Mouse (Mus musculus) E14TG2a.4 (cell line): ENCODE results near the gene Akap13.

Experiments
- H3K27me3 ChIP-seq: 2 replicates; pipeline ENCODE4 v1.6.1; 2014; ENCODE audit warnings: low read length, control low read depth; ENCODE audit not compliant: insufficient read depth
- H3K36me3 ChIP-seq: 2 replicates; pipeline ENCODE4 v1.6.1; 2014; ENCODE audit warnings: low read length, control low read depth; ENCODE audit not compliant: insufficient read depth
- H3K4me1 ChIP-seq: replicated peaks from 2 replicates; pipeline ENCODE4 v1.6.1; 2014; ENCODE audit warnings: low read depth, low read length, control low read depth
- H3K4me3 ChIP-seq: replicated peaks from 2 replicates; pipeline ENCODE4 v1.5.1; 2014; ENCODE audit warnings: mild to moderate bottlenecking, low read length
- H3K9me3 ChIP-seq: 2 replicates; pipeline ENCODE4 v1.6.1; 2014; ENCODE audit warnings: low read length, control low read depth
- CTCF ChIP-seq: conservative IDR thresholded peaks from 2 replicates; pipeline ENCODE4 v1.5.1; 2014; ENCODE audit warnings: low read length
- NANOG ChIP-seq: IDR thresholded peaks from 2 replicates; pipeline ENCODE4 v1.6.1; 2014; ENCODE audit warnings: borderline replicate concordance, low read length, mixed read lengths
- POU5F1 ChIP-seq: IDR thresholded peaks from 2 replicates; pipeline ENCODE4 v1.6.1; 2014; ENCODE audit warnings: low read length, borderline replicate concordance

Akap13 gene

DNA sequence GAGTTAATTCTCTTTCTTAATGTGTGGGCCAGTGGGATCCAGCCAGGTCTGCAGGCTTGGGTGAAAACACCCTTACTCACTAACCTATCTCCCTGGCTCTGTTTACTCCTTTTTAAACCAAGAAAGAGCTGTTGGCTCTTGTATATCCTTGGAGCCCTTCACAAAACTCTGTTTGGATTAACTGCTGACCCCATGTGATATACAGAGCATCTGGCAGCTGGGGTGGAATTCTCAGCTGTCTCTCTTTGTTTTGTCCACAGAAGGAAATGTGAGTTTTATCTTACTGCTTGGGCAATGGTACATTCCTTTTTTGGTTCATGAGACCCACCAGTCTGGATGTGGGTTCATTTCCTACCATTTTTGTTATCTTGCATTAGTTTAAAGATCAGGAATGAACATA is 98.7 kb downstream of the Akap13 start:
- H3K27me3 ChIP-seq = no peaks in the 10 kb centered on the region
- H3K4me3 ChIP-seq = no peak overlapping the region
- no peak for TF ChIP-seq POU5F1
- TF ChIP-seq CTCF = no peak
- no peak for TF ChIP-seq NANOG
- no peaks in the 10 kb centered on the region for H3K4me1 ChIP-seq
- H3K9me3 ChIP-seq = no peaks in the 10 kb centered on the region
- H3K36me3 ChIP-seq = no peaks in the 10 kb centered on the region

DNA sequence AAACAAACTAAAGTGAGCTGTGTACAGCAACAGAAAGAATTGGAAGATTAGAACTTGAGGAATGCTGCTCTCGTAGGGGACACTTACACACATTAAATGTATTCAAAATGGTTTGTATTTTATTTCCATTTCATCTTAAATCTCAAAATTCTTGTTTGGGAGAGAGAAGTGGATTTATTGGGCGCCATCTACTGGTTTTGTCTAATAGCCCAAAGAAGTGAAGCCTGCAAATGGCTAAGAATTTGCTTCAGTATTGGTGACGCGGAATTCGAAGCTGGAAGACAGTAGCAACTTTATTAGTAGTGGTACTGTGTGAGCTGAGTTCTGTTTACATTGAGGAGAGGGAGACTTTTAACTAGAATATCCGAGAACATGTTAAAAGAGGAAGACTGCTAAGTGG is 100.6 kb downstream of the Akap13 start:
- TF ChIP-seq POU5F1 = no peak
- no peak for TF ChIP-seq NANOG
- peak; percentile 18; the same call in 1 of the 2 replicates for TF ChIP-seq CTCF
- H3K27me3 ChIP-seq = no peaks in the 10 kb centered on the region
- H3K4me3 ChIP-seq = no peak overlapping the region
- H3K4me1 ChIP-seq = no peaks in the 10 kb centered on the region
- H3K36me3 ChIP-seq = no peaks in the 10 kb centered on the region
- no peaks in the 10 kb centered on the region for H3K9me3 ChIP-seq

GRCm38 (mm10) chr7:75558225-75558624 is 102.9 kb downstream of the Akap13 start:
- H3K9me3 ChIP-seq = no peaks in the 10 kb centered on the region
- H3K36me3 ChIP-seq = no peaks in the 10 kb centered on the region
- H3K4me1 ChIP-seq = no peaks in the 10 kb centered on the region
- no peak overlapping the region for H3K4me3 ChIP-seq
- TF ChIP-seq POU5F1 = no peak
- TF ChIP-seq CTCF = no peak
- no peak for TF ChIP-seq NANOG
- H3K27me3 ChIP-seq = no peaks in the 10 kb centered on the region

GRCm38 (mm10) chr7:75559119-75559518 is 103.8 kb downstream of the Akap13 start:
- no peaks in the 10 kb centered on the region for H3K4me1 ChIP-seq
- H3K9me3 ChIP-seq = no peaks in the 10 kb centered on the region
- no peaks in the 10 kb centered on the region for H3K36me3 ChIP-seq
- no peak overlapping the region for H3K4me3 ChIP-seq
- TF ChIP-seq CTCF (no peak), POU5F1 (no peak), NANOG (no peak)
- no peaks in the 10 kb centered on the region for H3K27me3 ChIP-seq

- Histone ChIP-seq H3K27me3 (no peaks in the 10 kb centered on the region), H3K9me3 (no peaks in the 10 kb centered on the region), H3K4me3 (no peak overlapping the region), H3K36me3 (no peaks in the 10 kb centered on the region), H3K4me1 (no peaks in the 10 kb centered on the region)
- no peak for TF ChIP-seq NANOG
- no peak for TF ChIP-seq CTCF
- no peak for TF ChIP-seq POU5F1
These were observed 104.6 kb downstream of the Akap13 start for GRCm38 (mm10) chr7:75559915-75560314.

DNA sequence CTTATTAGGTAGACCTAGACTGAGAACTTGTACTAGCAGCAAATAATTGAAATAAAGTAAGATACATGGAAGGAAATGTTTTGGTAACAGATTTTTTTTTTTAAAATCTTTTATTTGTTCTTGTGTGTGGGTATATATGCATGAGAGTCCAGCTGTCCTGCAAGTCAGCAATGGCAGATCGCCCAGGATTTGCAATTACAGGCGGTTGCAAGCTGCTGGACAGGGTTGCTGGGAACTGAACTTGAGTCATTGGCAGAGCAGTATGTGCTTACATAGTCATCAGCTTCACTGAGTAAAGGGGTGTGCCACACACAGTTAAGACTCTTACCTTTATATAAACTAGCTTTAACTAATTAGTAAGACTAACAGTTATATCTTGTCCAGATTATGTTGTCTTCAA is 105.2 kb downstream of the Akap13 start:
- TF ChIP-seq POU5F1 = no peak
- Histone ChIP-seq H3K36me3 (no peaks in the 10 kb centered on the region), H3K4me1 (no peaks in the 10 kb centered on the region), H3K4me3 (no peak overlapping the region), H3K27me3 (no peaks in the 10 kb centered on the region), H3K9me3 (no peaks in the 10 kb centered on the region)

DNA sequence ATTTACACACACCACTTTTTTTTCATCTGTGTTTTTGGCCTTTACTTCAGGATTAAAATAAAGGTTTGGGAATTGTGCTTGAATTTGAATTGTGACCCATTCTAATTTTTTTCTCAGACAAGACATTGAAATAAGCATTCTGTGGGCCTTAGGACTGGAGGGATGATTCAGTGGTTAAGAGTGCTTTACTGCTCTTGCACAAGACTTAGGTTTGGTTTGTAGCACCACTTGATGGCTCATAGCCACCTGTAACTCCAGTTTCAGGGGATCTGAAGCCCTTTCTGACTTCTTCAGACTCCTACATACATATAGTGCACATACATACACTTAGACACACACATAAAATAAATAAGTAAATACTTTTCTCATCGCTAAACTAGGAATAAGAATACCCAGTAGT is 105.8 kb downstream of the Akap13 start:
- Histone ChIP-seq H3K9me3 (no peaks in the 10 kb centered on the region), H3K27me3 (no peaks in the 10 kb centered on the region), H3K36me3 (no peaks in the 10 kb centered on the region), H3K4me1 (no peaks in the 10 kb centered on the region), H3K4me3 (no peak overlapping the region)
- no peak for TF ChIP-seq CTCF
- TF ChIP-seq NANOG = no peak
- TF ChIP-seq POU5F1 = no peak

- Histone ChIP-seq H3K4me1 (no peaks in the 10 kb centered on the region), H3K9me3 (no peaks in the 10 kb centered on the region), H3K36me3 (no peaks in the 10 kb centered on the region), H3K27me3 (no peaks in the 10 kb centered on the region), H3K4me3 (no peak overlapping the region)
- no peak for TF ChIP-seq NANOG
- no peak for TF ChIP-seq CTCF
- TF ChIP-seq POU5F1 = no peak
These were observed 112.9 kb downstream of the Akap13 start for GRCm38 (mm10) chr7:75568276-75568675.

DNA sequence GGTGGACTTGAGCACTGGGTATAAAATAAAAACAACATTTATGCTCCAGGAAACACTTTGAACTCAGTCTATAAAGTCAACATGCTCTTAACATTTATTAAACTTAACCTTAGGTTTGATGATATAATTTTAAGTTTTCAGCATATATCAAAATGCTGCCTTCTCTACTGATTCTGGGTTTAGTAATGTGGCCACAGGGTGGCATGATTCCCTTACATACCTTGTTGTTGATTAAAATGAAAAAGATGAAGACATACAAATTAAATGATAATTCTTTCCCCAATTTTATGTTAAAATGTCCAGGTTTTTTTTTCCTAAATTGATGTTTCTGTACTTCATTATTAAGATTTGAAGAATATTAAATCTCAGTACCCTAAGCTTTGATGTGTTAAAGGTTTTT is 113.5 kb downstream of the Akap13 start:
- Histone ChIP-seq H3K27me3 (no peaks in the 10 kb centered on the region), H3K9me3 (no peaks in the 10 kb centered on the region), H3K4me1 (no peaks in the 10 kb centered on the region), H3K4me3 (no peak overlapping the region), H3K36me3 (no peaks in the 10 kb centered on the region)
- TF ChIP-seq CTCF (no peak), NANOG (no peak), POU5F1 (no peak)

- Histone ChIP-seq H3K4me3 (no peak overlapping the region), H3K4me1 (peaks cover 5% of the 10 kb centered on the region; the same call in 1 of the 2 replicates), H3K36me3 (no peaks in the 10 kb centered on the region), H3K9me3 (no peaks in the 10 kb centered on the region), H3K27me3 (no peaks in the 10 kb centered on the region)
- TF ChIP-seq POU5F1 (no peak), CTCF (no peak), NANOG (no peak)
These were observed 114.9 kb downstream of the Akap13 start for GRCm38 (mm10) chr7:75570218-75570617.
